Mouse (Mus musculus) urinary bladder, postnatal 36 days (tissue): ENCODE results near the gene Tube1.
A peak's percentile ranks its signal among the peaks of the same experiment; 100 is the strongest.
"Not testable (repeated sequence)": the region's sequence is repeated elsewhere in the genome, so short reads cannot be mapped to it uniquely, and the experiment has no call there.

Source experiments
- DNase-seq, 2 experiments: peaks; one replicate each; pipeline ENCODE4 v3.0.0; 2022; ENCODE audit warnings: low spot score in 2 of 2, mixed read lengths in 1 of 2

The Tube1 gene

DNA sequence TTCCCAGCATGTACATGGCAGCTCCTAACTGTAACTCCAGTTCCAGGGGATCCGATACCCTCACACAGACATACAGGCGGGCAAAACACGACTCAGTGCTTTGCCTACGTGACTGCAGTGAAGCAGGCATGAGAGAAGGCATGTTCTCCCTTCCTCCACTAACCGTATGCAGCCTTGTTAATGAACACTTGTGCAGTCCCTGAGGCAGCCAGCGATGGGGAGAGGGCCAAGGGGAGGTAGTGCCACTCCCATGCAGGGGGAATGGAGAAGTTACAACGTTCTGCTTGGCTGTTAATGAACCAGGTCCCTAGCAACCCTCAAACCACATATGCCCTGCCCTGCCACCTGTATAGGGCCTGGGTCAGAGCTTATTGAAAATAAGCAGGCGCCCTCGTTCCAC, 35.9 kb downstream of the Tube1 start:
- no peak for DNase-seq

DNA sequence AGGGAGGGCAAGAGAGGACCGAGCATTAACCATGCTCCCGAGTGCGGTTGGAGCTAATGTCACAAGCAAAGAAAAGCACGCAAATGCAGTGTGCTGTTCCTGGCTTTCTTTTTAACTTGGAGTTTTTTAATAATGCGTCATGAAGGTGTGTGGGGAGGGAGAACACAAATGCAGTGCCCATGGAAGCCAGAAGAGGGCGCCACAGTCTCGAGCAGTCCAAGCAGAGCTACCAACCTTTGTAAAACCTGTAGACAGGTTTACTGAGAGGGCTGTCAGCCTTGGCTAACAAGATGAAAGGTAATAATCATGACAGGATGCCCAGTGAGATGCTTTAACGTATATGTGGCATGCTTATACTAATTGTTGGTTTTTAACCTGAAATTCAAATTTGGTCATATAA, 36.4 kb downstream of the Tube1 start:
- peak; percentile 46 to 67 for DNase-seq

DNA sequence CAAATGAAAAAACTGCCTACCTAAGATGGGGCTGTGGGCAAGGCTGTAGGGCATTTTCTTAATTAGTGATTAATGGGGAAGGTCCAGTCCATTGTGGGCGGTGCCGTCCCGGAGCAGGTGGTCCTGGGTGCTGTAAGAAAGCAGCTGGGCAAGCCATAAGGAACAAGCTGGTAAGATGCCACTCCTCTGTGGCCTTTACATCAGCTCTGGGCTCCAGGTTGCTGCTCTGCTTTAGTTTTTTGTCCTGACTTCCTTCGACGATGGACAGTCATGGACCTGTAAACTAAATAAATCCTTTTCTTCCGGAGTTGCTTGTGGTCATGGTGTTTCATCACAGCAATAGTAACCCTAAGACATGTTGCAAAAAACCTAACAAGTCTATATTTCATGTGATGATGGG, 36.9 kb downstream of the Tube1 start:
- DNase-seq: no peak

GRCm38 (mm10) chr10:39171134-39171533, 37.4 kb downstream of the Tube1 start:
- peak; percentile 85 to 89 for DNase-seq

- DNase-seq: peak; percentile 76 to 88
These were observed 38.1 kb downstream of the Tube1 start for GRCm38 (mm10) chr10:39171603-39172539.

GRCm38 (mm10) chr10:39172540-39172931, 38.8 kb downstream of the Tube1 start:
- DNase-seq: no peak

GRCm38 (mm10) chr10:39173077-39173476, 39.3 kb downstream of the Tube1 start:
- no peak for DNase-seq

- DNase-seq: no peak
These were observed 43.2 kb downstream of the Tube1 start for GRCm38 (mm10) chr10:39176981-39177380.

- DNase-seq: no peak
These were observed 51.2 kb downstream of the Tube1 start for GRCm38 (mm10) chr10:39184864-39185544.

- no peak for DNase-seq
These were observed 51.8 kb downstream of the Tube1 start for GRCm38 (mm10) chr10:39185545-39185906.

DNA sequence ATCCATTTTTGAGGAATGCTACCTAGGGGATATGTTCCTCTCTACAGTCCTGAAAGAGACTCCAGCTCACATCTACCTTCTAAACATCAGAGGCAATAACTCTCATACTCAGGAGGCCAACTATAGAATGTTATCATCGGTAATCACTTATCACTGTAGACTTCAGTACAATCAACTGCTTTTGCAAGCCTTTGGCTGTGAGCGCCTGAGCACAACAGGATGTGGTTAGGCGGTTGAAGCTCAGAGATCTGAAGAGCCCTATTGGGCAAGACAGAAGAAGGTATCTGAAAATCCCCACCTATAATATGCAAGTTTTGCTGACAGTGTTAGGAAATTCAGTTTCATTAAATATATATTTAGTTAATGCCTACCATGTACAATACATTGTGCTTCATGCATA, 58.9 kb downstream of the Tube1 start:
- no peak for DNase-seq

GRCm38 (mm10) chr10:39198216-39198615, 64.4 kb downstream of the Tube1 start:
- not testable (repeated sequence) for DNase-seq
